Mouse (Mus musculus) forebrain, embryonic 16.5 days (tissue): ENCODE results near the gene Zar1. TPM values are rescaled to one million over a fixed set of nuclear protein-coding genes. Genes with fewer than 3 reads are reported as not detected.

ENCODE experiments used
- ATAC-seq: fragments of 200-750 bp; cut with Nextera tagmentation; 2 replicates; pipeline ENCODE4 v1.8.0; 2017; ENCODE audit warnings: mild to moderate bottlenecking, moderate library complexity
- H3K27ac ChIP-seq: fragments of 300-500 bp; sonication (generic); 2 replicates; pipeline ENCODE4 v1.5.1; 2014; ENCODE audit warnings: low read length, control low read depth
- H3K27me3 ChIP-seq: fragments of 300-500 bp; sonication (generic); replicated peaks from 2 replicates; pipeline ENCODE4 v1.6.1; 2014; ENCODE audit warnings: low read length; ENCODE audit not compliant: control insufficient read depth, insufficient read depth
- H3K36me3 ChIP-seq: fragments of 300-500 bp; sonication (generic); 2 replicates; pipeline ENCODE4 v1.6.1; 2014; ENCODE audit not compliant: control insufficient read depth, insufficient read depth
- H3K4me1 ChIP-seq: fragments of 300-500 bp; sonication (generic); replicated peaks from 2 replicates; pipeline ENCODE4 v1.6.1; 2014; ENCODE audit warnings: low read length; ENCODE audit not compliant: control insufficient read depth, insufficient read depth
- H3K4me2 ChIP-seq: fragments of 300-500 bp; sonication (generic); 2 replicates; pipeline ENCODE4 v1.6.1; 2014; ENCODE audit warnings: mild to moderate bottlenecking, low read length, control low read depth
- H3K4me3 ChIP-seq: fragments of 300-500 bp; sonication (generic); replicated peaks from 2 replicates; pipeline ENCODE4 v1.5.1; 2014; ENCODE audit warnings: mild to moderate bottlenecking, low read length, control low read depth
- H3K9ac ChIP-seq: fragments of 300-500 bp; sonication (generic); replicated peaks from 2 replicates; pipeline ENCODE4 v1.6.1; 2014; ENCODE audit warnings: low read depth, low read length, control low read depth
- H3K9me3 ChIP-seq: fragments of 300-500 bp; sonication (generic); 2 replicates; pipeline ENCODE4 v1.6.1; 2016; ENCODE audit warnings: low read length; ENCODE audit not compliant: control insufficient read depth
- WGBS: fragments of 180-500 bp; shearing (Covaris S2); extraction: QIAGEN DNeasy Blood & Tissue Kit; methylation state at CpG from one replicate; pipeline ENCODE4 v1.1.7; 2014; 5-methylcytosine and 5-hydroxymethylcytosine counted together
- polyA plus RNA-seq: library from polyadenylated mRNA; unstranded; fragments of >200 nt; fragmentation: Nextera tagmentation; extraction: Ambion mirVana; gene quantifications from 2 replicates; pipeline ENCODE4 v1.2.1, GENCODE M21; 2015

Zar1 gene
- polyA plus RNA-seq, 1 experiment from 2014 or later, result 1.9 TPM

GRCm38 (mm10) chr5:72528896-72529295 lies 52.2 kb downstream of the Zar1 start:
- Histone ChIP-seq H3K36me3 (peaks cover 23% of the 10 kb centered on the region), H3K4me1 (no peaks in the 10 kb centered on the region), H3K9me3 (no peaks in the 10 kb centered on the region), H3K27ac (no peak overlapping the region), H3K4me3 (no peak overlapping the region), H3K27me3 (no peaks in the 10 kb centered on the region), H3K9ac (no peak overlapping the region), H3K4me2 (no peak overlapping the region)
- no peak for ATAC-seq
- WGBS, result 93% methylated on average over 3 of the region's 3 CpGs

Other genes starting within 250 kb of the Zar1 start
- gene Corin, start 76.8 kb downstream of the Zar1 start, polyA plus RNA-seq, result 0.11 and 0.16 TPM in 2 replicates
- 14.5 and 15.4 TPM in 2 replicates for gene Nfxl1, start 21.6 kb downstream of the Zar1 start, polyA plus RNA-seq
- 1.2 and 3.3 TPM in 2 replicates for gene Gm5868, start 6.3 kb upstream of the Zar1 start, polyA plus RNA-seq
- gene Cnga1, start 63.0 kb upstream of the Zar1 start, polyA plus RNA-seq, result not detected in 2 replicates
- gene Nipal1, start 66.5 kb upstream of the Zar1 start, polyA plus RNA-seq, result 0.20 TPM in 1 of 2 replicates, not detected in the other
- 0.13 TPM in 1 of 2 replicates, not detected in the other for gene Txk, start 171.5 kb upstream of the Zar1 start, polyA plus RNA-seq